Mouse (Mus musculus): ENCODE measurements at regions not wholly inside any gene's neighbourhood (a gene's known extent, or its start where the extent isn't known, plus 50 kb on each side); places are given as distances from the start of the nearest gene placed in this dataset.

- Histone ChIP-seq H3K27me3 (ENCODE audit: control insufficient read depth, insufficient read depth, low read length) (no peaks in the 10 kb centered on the region), H3K9ac (ENCODE audit: low read length) (no peak overlapping the region), H3K9me3 (ENCODE audit: control insufficient read depth, low read length) (no peaks in the 10 kb centered on the region), H3K36me3 (ENCODE audit: control insufficient read depth, insufficient read depth, low read length) (no peaks in the 10 kb centered on the region), H3K4me3 (ENCODE audit: low read depth, low read length) (no peak overlapping the region), H3K27ac (ENCODE audit: low read depth, low read length) (no peak overlapping the region), H3K4me2 (no peak overlapping the region), H3K4me1 (ENCODE audit: control insufficient read depth, insufficient read depth, low read length) (no peaks in the 10 kb centered on the region)
- no peak for DNase-seq (ENCODE audit: low spot score, missing footprints)
- ATAC-seq (ENCODE audit: low FRiP score), result no peak
- 98% methylated on average over 5 of the region's 5 CpGs for WGBS
Observed at GRCm38 (mm10) chr14:119966666-119967065, 75.6 kb downstream of the Oxgr1 start.

GRCm38 (mm10) chr14:119965842-119966483, 76.3 kb downstream of the Oxgr1 start:
- H3K4me1 ChIP-seq (ENCODE audit: control insufficient read depth, insufficient read depth, low read length), result no peaks in the 10 kb centered on the region
- H3K36me3 ChIP-seq (ENCODE audit: control insufficient read depth, insufficient read depth, low read length), result no peaks in the 10 kb centered on the region
- ATAC-seq (ENCODE audit: low FRiP score) (no peak), DNase-seq (ENCODE audit: low spot score, missing footprints) (peak; percentile 47)
- 81% methylated on average over 11 of the region's 11 CpGs for WGBS
- no peaks in the 10 kb centered on the region for H3K27me3 ChIP-seq (ENCODE audit: control insufficient read depth, insufficient read depth, low read length)
- no peak overlapping the region for H3K9ac ChIP-seq (ENCODE audit: low read length)
- no peak overlapping the region for H3K27ac ChIP-seq (ENCODE audit: low read depth, low read length)
- no peak overlapping the region for H3K4me2 ChIP-seq
- H3K9me3 ChIP-seq (ENCODE audit: control insufficient read depth, low read length), result no peaks in the 10 kb centered on the region
- H3K4me3 ChIP-seq (ENCODE audit: low read depth, low read length), result no peak overlapping the region

GRCm38 (mm10) chr14:119963741-119964140, 78.5 kb downstream of the Oxgr1 start:
- DNase-seq (ENCODE audit: low spot score, missing footprints) (peak; percentile 75), ATAC-seq (ENCODE audit: low FRiP score) (no peak)
- no peaks in the 10 kb centered on the region for H3K27me3 ChIP-seq (ENCODE audit: control insufficient read depth, insufficient read depth, low read length)
- no peaks in the 10 kb centered on the region for H3K9me3 ChIP-seq (ENCODE audit: control insufficient read depth, low read length)
- H3K4me2 ChIP-seq, result no peak overlapping the region
- no peaks in the 10 kb centered on the region for H3K4me1 ChIP-seq (ENCODE audit: control insufficient read depth, insufficient read depth, low read length)
- H3K27ac ChIP-seq (ENCODE audit: low read depth, low read length), result no peak overlapping the region
- H3K36me3 ChIP-seq (ENCODE audit: control insufficient read depth, insufficient read depth, low read length), result no peaks in the 10 kb centered on the region
- 80% methylated on average over 3 of the region's 3 CpGs for WGBS
- H3K4me3 ChIP-seq (ENCODE audit: low read depth, low read length), result no peak overlapping the region
- no peak overlapping the region for H3K9ac ChIP-seq (ENCODE audit: low read length)

- H3K27ac ChIP-seq (ENCODE audit: low read depth, low read length), result no peak overlapping the region
- no peaks in the 10 kb centered on the region for H3K36me3 ChIP-seq (ENCODE audit: control insufficient read depth, insufficient read depth, low read length)
- no peaks in the 10 kb centered on the region for H3K4me1 ChIP-seq (ENCODE audit: control insufficient read depth, insufficient read depth, low read length)
- no peaks in the 10 kb centered on the region for H3K27me3 ChIP-seq (ENCODE audit: control insufficient read depth, insufficient read depth, low read length)
- no peak overlapping the region for H3K4me3 ChIP-seq (ENCODE audit: low read depth, low read length)
- H3K9ac ChIP-seq (ENCODE audit: low read length), result no peak overlapping the region
- ATAC-seq (ENCODE audit: low FRiP score) (no peak), DNase-seq (ENCODE audit: low spot score, missing footprints) (no peak)
- no peak overlapping the region for H3K4me2 ChIP-seq
- H3K9me3 ChIP-seq (ENCODE audit: control insufficient read depth, low read length), result no peaks in the 10 kb centered on the region
- WGBS, result 92% methylated on average over 14 of the region's 14 CpGs
Observed at GRCm38 (mm10) chr14:119953861-119954260, 88.4 kb downstream of the Oxgr1 start.

GRCm38 (mm10) chr14:119952877-119953624, 89.2 kb downstream of the Oxgr1 start:
- no peak for DNase-seq (ENCODE audit: low spot score, missing footprints)
- no peak overlapping the region for H3K9ac ChIP-seq (ENCODE audit: low read length)
- 83% methylated on average over 10 of the region's 10 CpGs for WGBS
- no peak overlapping the region for H3K4me3 ChIP-seq (ENCODE audit: low read depth, low read length)
- no peaks in the 10 kb centered on the region for H3K27me3 ChIP-seq (ENCODE audit: control insufficient read depth, insufficient read depth, low read length)
- H3K4me1 ChIP-seq (ENCODE audit: control insufficient read depth, insufficient read depth, low read length), result no peaks in the 10 kb centered on the region
- no peak overlapping the region for H3K4me2 ChIP-seq
- no peak for ATAC-seq (ENCODE audit: low FRiP score)
- no peak overlapping the region for H3K27ac ChIP-seq (ENCODE audit: low read depth, low read length)
- H3K36me3 ChIP-seq (ENCODE audit: control insufficient read depth, insufficient read depth, low read length), result no peaks in the 10 kb centered on the region
- H3K9me3 ChIP-seq (ENCODE audit: control insufficient read depth, low read length), result no peaks in the 10 kb centered on the region
